Mouse (Mus musculus): ENCODE measurements at regions not wholly inside any gene's neighbourhood (a gene's known extent, or its start where the extent isn't known, plus 50 kb on each side); places are given as distances from the start of the nearest gene placed in this dataset.

GRCm38 (mm10) chr13:114619416-114619815 lies 160.7 kb upstream of the Fst start:
- Histone ChIP-seq H3K27me3 (replicated peaks; ENCODE audit: control insufficient read depth, insufficient read depth, low read length) (no peaks in the 10 kb centered on the region), H3K4me2 (replicated peaks; ENCODE audit: low read depth) (no peak overlapping the region), H3K27ac (ENCODE audit: low read depth, low read length) (no peak overlapping the region), H3K4me1 (replicated peaks; ENCODE audit: control insufficient read depth, insufficient read depth, low read length) (no peaks in the 10 kb centered on the region), H3K9me3 (ENCODE audit: control insufficient read depth) (no peaks in the 10 kb centered on the region), H3K36me3 (ENCODE audit: control insufficient read depth, insufficient read depth) (no peaks in the 10 kb centered on the region), H3K4me3 (ENCODE audit: low read depth, low read length) (no peak overlapping the region), H3K9ac (ENCODE audit: low read depth, low read length) (no peak overlapping the region)
- ATAC-seq: no peak
- no peak for TF ChIP-seq CTCF (IDR thresholded peaks at IDR 0.05; ENCODE audit: low read depth)
- 78% methylated on average over 4 of the region's 4 CpGs for WGBS

GRCm38 (mm10) chr13:114636731-114637130 lies 178.0 kb upstream of the Fst start:
- no peaks in the 10 kb centered on the region for H3K9me3 ChIP-seq (ENCODE audit: control insufficient read depth)
- H3K27me3 ChIP-seq (replicated peaks; ENCODE audit: control insufficient read depth, insufficient read depth, low read length): no peaks in the 10 kb centered on the region
- H3K9ac ChIP-seq (ENCODE audit: low read depth, low read length): no peak overlapping the region
- no peaks in the 10 kb centered on the region for H3K36me3 ChIP-seq (ENCODE audit: control insufficient read depth, insufficient read depth)
- ATAC-seq: no peak
- H3K4me1 ChIP-seq (replicated peaks; ENCODE audit: control insufficient read depth, insufficient read depth, low read length): no peaks in the 10 kb centered on the region
- 90% methylated on average over 4 of the region's 4 CpGs for WGBS
- H3K4me3 ChIP-seq (ENCODE audit: low read depth, low read length): no peak overlapping the region
- no peak overlapping the region for H3K4me2 ChIP-seq (replicated peaks; ENCODE audit: low read depth)
- no peak overlapping the region for H3K27ac ChIP-seq (ENCODE audit: low read depth, low read length)
- TF ChIP-seq CTCF (IDR thresholded peaks at IDR 0.05; ENCODE audit: low read depth): no peak

GRCm38 (mm10) chr13:114639531-114639930 lies 178.5 kb upstream of the Mocs2 start:
- Histone ChIP-seq H3K27me3 (replicated peaks; ENCODE audit: control insufficient read depth, insufficient read depth, low read length) (no peaks in the 10 kb centered on the region), H3K4me2 (replicated peaks; ENCODE audit: low read depth) (no peak overlapping the region), H3K4me1 (replicated peaks; ENCODE audit: control insufficient read depth, insufficient read depth, low read length) (no peaks in the 10 kb centered on the region), H3K36me3 (ENCODE audit: control insufficient read depth, insufficient read depth) (no peaks in the 10 kb centered on the region), H3K9me3 (ENCODE audit: control insufficient read depth) (no peaks in the 10 kb centered on the region), H3K27ac (ENCODE audit: low read depth, low read length) (no peak overlapping the region), H3K4me3 (ENCODE audit: low read depth, low read length) (no peak overlapping the region), H3K9ac (ENCODE audit: low read depth, low read length) (no peak overlapping the region)
- no peak for TF ChIP-seq CTCF (IDR thresholded peaks at IDR 0.05; ENCODE audit: low read depth)
- no peak for ATAC-seq
- WGBS: 92% methylated on average over 2 of the region's 2 CpGs

DNA sequence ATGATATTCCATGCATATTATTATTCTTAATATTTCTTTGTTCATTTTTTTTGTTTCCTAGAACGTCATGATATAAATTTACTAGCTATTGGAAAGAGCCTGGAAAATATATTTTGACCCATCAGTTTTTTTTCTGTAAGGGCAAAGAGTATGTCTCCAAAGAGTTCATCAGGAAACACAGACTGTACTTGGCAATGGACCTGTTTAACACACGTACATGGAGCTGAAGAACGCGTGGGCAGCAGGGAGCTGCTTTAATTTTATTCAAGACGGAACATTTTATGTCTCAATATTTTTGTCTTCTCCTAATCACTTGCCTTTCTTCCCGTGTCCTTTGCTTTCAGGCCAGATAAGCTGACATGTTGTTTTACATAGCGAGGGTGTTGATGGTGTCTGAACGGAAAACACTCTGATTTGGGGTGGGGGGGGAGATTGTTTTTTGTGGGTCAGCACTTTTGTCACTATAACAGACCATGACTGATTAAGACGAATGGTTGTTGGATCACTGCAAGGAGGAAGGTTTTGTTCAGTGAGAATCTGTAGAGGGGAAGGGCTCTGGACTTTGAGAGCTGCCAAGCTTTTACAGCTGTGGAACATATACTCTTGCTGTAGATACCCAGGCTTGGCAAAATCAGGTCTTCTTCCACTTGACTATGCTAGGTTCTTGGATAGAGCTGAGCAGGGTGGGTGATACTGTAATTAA lies 176.2 kb upstream of the Mocs2 start:
- Histone ChIP-seq H3K36me3 (ENCODE audit: control insufficient read depth, insufficient read depth) (no peaks in the 10 kb centered on the region), H3K4me1 (replicated peaks; ENCODE audit: control insufficient read depth, insufficient read depth, low read length) (no peaks in the 10 kb centered on the region), H3K4me2 (replicated peaks; ENCODE audit: low read depth) (no peak overlapping the region), H3K27ac (ENCODE audit: low read depth, low read length) (no peak overlapping the region), H3K9me3 (ENCODE audit: control insufficient read depth) (no peaks in the 10 kb centered on the region), H3K4me3 (ENCODE audit: low read depth, low read length) (no peak overlapping the region), H3K27me3 (replicated peaks; ENCODE audit: control insufficient read depth, insufficient read depth, low read length) (no peaks in the 10 kb centered on the region), H3K9ac (ENCODE audit: low read depth, low read length) (no peak overlapping the region)
- WGBS: 83% methylated on average over 9 of the region's 9 CpGs
- no peak for ATAC-seq
- no peak for TF ChIP-seq CTCF (IDR thresholded peaks at IDR 0.05; ENCODE audit: low read depth)

- Histone ChIP-seq H3K27me3 (replicated peaks; ENCODE audit: control insufficient read depth, insufficient read depth, low read length) (no peaks in the 10 kb centered on the region), H3K9me3 (ENCODE audit: control insufficient read depth) (no peaks in the 10 kb centered on the region), H3K9ac (ENCODE audit: low read depth, low read length) (no peak overlapping the region), H3K4me3 (ENCODE audit: low read depth, low read length) (no peak overlapping the region), H3K27ac (ENCODE audit: low read depth, low read length) (no peak overlapping the region), H3K4me1 (replicated peaks; ENCODE audit: control insufficient read depth, insufficient read depth, low read length) (no peaks in the 10 kb centered on the region), H3K4me2 (replicated peaks; ENCODE audit: low read depth) (no peak overlapping the region), H3K36me3 (ENCODE audit: control insufficient read depth, insufficient read depth) (no peaks in the 10 kb centered on the region)
- WGBS: 76% methylated on average over 3 of the region's 3 CpGs
- no peak for ATAC-seq
- TF ChIP-seq CTCF (IDR thresholded peaks at IDR 0.05; ENCODE audit: low read depth): no peak
These were observed 175.0 kb upstream of the Mocs2 start for GRCm38 (mm10) chr13:114642901-114643491.

GRCm38 (mm10) chr13:114643521-114643920 lies 174.5 kb upstream of the Mocs2 start:
- no peaks in the 10 kb centered on the region for H3K36me3 ChIP-seq (ENCODE audit: control insufficient read depth, insufficient read depth)
- WGBS: 81% methylated on average over 11 of the region's 11 CpGs
- no peak for TF ChIP-seq CTCF (IDR thresholded peaks at IDR 0.05; ENCODE audit: low read depth)
- ATAC-seq: no peak
- no peaks in the 10 kb centered on the region for H3K27me3 ChIP-seq (replicated peaks; ENCODE audit: control insufficient read depth, insufficient read depth, low read length)
- no peak overlapping the region for H3K9ac ChIP-seq (ENCODE audit: low read depth, low read length)
- no peaks in the 10 kb centered on the region for H3K9me3 ChIP-seq (ENCODE audit: control insufficient read depth)
- H3K4me3 ChIP-seq (ENCODE audit: low read depth, low read length): no peak overlapping the region
- H3K4me2 ChIP-seq (replicated peaks; ENCODE audit: low read depth): no peak overlapping the region
- no peaks in the 10 kb centered on the region for H3K4me1 ChIP-seq (replicated peaks; ENCODE audit: control insufficient read depth, insufficient read depth, low read length)
- H3K27ac ChIP-seq (ENCODE audit: low read depth, low read length): no peak overlapping the region
